Mouse (Mus musculus) C2C12 (cell line): Measurements from ENCODE around the gene Pym1. TPM values are rescaled to one million over a fixed set of nuclear protein-coding genes. Genes with fewer than 3 reads are reported as not detected.
A peak's percentile ranks its signal among the peaks of the same experiment; 100 is the strongest.

Source experiments
- H3K27me3 ChIP-seq: one replicate; pipeline ENCODE4 v1.6.1; 2011; ENCODE audit not compliant: control insufficient read depth, insufficient read depth, insufficient read length
- H3K36me3 ChIP-seq: one replicate; pipeline ENCODE4 v1.6.1; 2011; ENCODE audit not compliant: control insufficient read depth, insufficient read depth
- H3K4me3 ChIP-seq: one replicate; pipeline ENCODE4 v1.5.1; 2011; ENCODE audit warnings: mild to moderate bottlenecking, control low read depth; ENCODE audit not compliant: poor library complexity, insufficient read depth, severe bottlenecking
- H3K79me2 ChIP-seq: one replicate; pipeline ENCODE4 v1.6.1; 2011; ENCODE audit not compliant: control insufficient read depth, insufficient read depth
- H3K79me3 ChIP-seq: one replicate; pipeline ENCODE4 v1.6.1; 2011; ENCODE audit warnings: low read depth, control low read depth
- H3ac ChIP-seq: one replicate; pipeline ENCODE3; 2011; ENCODE audit warnings: low read depth; ENCODE audit not compliant: control insufficient read depth, insufficient read length
- CEBPB ChIP-seq: IDR thresholded peaks from one replicate; pipeline ENCODE4 v1.6.1; 2011; ENCODE audit warnings: low read depth, mild to moderate bottlenecking, control low read depth, moderate library complexity
- CTCF ChIP-seq: IDR thresholded peaks from one replicate; pipeline ENCODE4 v1.5.1; 2011; ENCODE audit not compliant: control insufficient read depth, insufficient read depth, insufficient read length
- FOSL1 ChIP-seq: IDR thresholded peaks from one replicate; pipeline ENCODE4 v1.8.0; 2011; ENCODE audit warnings: mild to moderate bottlenecking, low read length; ENCODE audit not compliant: poor library complexity, insufficient read depth, severe bottlenecking
- MAX ChIP-seq: IDR thresholded peaks from one replicate; pipeline ENCODE4 v1.6.1; 2011; ENCODE audit warnings: mild to moderate bottlenecking, control low read depth
- MYOD1 ChIP-seq: IDR thresholded peaks from one replicate; pipeline ENCODE4 v1.6.1; 2011; ENCODE audit warnings: low read depth; ENCODE audit not compliant: control insufficient read depth, insufficient read length
- MYOG ChIP-seq: IDR thresholded peaks from one replicate; pipeline ENCODE4 v1.6.1; 2011; ENCODE audit not compliant: control insufficient read depth, insufficient read length; ENCODE audit errors: extremely low read depth
- USF1 ChIP-seq: IDR thresholded peaks from one replicate; pipeline ENCODE4 v1.6.1; 2011; ENCODE audit warnings: low read depth, mild to moderate bottlenecking, control low read depth, moderate library complexity
- polyA plus RNA-seq: library from polyadenylated mRNA; unstranded; fragments of >200 nt; fragmentation: generic; extraction: Trizol; gene quantifications from one replicate; pipeline ENCODE4 v1.2.1, GENCODE M21; 2012; ENCODE audit warnings: missing spikeins

Pym1 gene
- polyA plus RNA-seq, 1 experiment, result 38.0 TPM

GRCm38 (mm10) chr10:128731002-128731433, 16.7 kb upstream of the Pym1 start:
- H3K79me3 ChIP-seq, result no peaks in the 10 kb centered on the region
- no peaks in the 10 kb centered on the region for H3K27me3 ChIP-seq
- H3ac ChIP-seq, result peak overlapping the region; percentile 27
- peak; percentile 57 for TF ChIP-seq CTCF
- TF ChIP-seq MYOG, result no peak
- no peak overlapping the region for H3K4me3 ChIP-seq
- H3K79me2 ChIP-seq, result no peaks in the 10 kb centered on the region
- H3K36me3 ChIP-seq, result peaks cover 10% of the 10 kb centered on the region

DNA sequence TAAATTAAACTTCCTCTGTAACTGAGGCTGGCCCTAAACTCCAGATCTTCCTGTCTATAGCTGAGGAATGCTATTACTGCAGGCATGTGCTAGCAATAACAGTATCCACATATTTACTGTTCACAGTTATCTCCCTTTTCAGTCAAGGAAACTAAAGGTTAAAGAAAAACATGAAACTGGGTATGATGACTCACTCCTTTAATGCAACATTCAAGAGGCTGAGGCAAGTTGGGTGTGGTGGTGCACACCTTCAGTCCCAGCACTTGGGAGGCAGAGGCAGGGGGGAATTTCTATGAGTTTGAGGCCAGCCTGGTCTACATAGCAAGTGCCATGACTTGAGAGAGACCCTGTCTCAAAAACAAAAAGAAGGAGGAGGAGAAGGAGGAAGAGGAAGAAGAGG, 15.7 kb upstream of the Pym1 start:
- Histone ChIP-seq H3ac (no peak overlapping the region), H3K79me2 (no peaks in the 10 kb centered on the region), H3K36me3 (peaks cover 11% of the 10 kb centered on the region), H3K79me3 (no peaks in the 10 kb centered on the region), H3K27me3 (no peaks in the 10 kb centered on the region), H3K4me3 (no peak overlapping the region)
- TF ChIP-seq CTCF, result no peak
- TF ChIP-seq USF1, result no peak
- no peak for TF ChIP-seq MAX

DNA sequence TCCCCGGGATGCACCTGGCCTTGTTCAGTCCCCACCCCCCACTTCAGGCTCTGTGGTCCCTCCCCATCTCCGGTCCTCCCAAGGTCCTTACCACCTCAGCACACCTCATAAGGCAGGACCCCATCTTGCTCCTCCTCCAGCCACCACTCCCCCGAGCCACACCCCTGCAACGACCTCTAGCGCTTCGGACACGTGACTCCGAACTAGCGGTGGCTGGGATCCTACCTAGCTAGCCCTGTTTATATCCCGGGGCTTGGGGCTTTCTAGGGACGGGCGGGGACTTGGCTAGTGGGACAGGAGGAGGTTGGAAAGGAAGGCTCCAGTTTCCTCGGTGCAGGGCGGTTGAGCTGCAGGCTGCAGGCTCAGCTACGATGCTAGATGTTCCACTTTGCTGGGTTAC, 10.3 kb upstream of the Pym1 start:
- Histone ChIP-seq H3K79me2 (no peaks in the 10 kb centered on the region), H3K4me3 (peak overlapping the region; percentile 14), H3K27me3 (no peaks in the 10 kb centered on the region), H3K36me3 (peaks cover 6% of the 10 kb centered on the region), H3ac (peak overlapping the region; percentile 67), H3K79me3 (no peaks in the 10 kb centered on the region)
- TF ChIP-seq CEBPB (no peak), MYOD1 (no peak), USF1 (peak; percentile 92)

DNA sequence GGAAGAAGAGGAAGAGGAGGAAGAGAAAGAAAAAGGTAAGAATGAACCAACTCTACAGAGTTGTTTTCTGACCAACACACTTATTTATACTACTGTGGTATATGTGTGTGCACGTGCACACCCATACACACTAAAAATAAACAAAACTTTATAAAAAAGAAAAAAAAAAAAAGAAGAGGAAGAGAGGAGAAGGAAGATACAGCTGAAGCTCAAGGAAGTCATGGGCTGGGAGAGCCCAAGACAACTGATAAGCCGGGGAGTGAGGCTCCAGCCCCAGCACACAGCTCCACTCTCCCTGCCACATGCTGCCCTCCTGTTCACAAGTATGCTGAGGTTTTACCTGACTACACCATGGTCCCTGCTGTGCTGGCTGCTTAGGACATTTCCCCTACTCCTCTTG, 7.4 kb upstream of the Pym1 start:
- Histone ChIP-seq H3K36me3 (peaks cover 3% of the 10 kb centered on the region), H3K27me3 (no peaks in the 10 kb centered on the region), H3ac (no peak overlapping the region), H3K79me3 (no peaks in the 10 kb centered on the region), H3K4me3 (no peak overlapping the region), H3K79me2 (no peaks in the 10 kb centered on the region)
- TF ChIP-seq CEBPB (no peak), MAX (no peak), MYOG (no peak), CTCF (no peak), USF1 (no peak), FOSL1 (no peak), MYOD1 (no peak)

- no peak for TF ChIP-seq MAX
- TF ChIP-seq CEBPB, result no peak
- TF ChIP-seq MYOG, result no peak
- TF ChIP-seq MYOD1, result no peak
- no peak for TF ChIP-seq CTCF
- no peak for TF ChIP-seq FOSL1
- TF ChIP-seq USF1, result no peak
- Histone ChIP-seq H3K4me3 (peak overlapping the region; percentile 33), H3ac (no peak overlapping the region), H3K27me3 (no peaks in the 10 kb centered on the region), H3K79me2 (no peaks in the 10 kb centered on the region), H3K79me3 (no peaks in the 10 kb centered on the region), H3K36me3 (no peaks in the 10 kb centered on the region)
These were observed 5.1 kb upstream of the Pym1 start for GRCm38 (mm10) chr10:128742616-128743015.

GRCm38 (mm10) chr10:128743235-128743634, 4.5 kb upstream of the Pym1 start:
- TF ChIP-seq FOSL1, result no peak
- no peak for TF ChIP-seq USF1
- TF ChIP-seq MYOD1, result no peak
- no peak for TF ChIP-seq MAX
- no peak for TF ChIP-seq CEBPB
- TF ChIP-seq MYOG, result no peak
- no peak for TF ChIP-seq CTCF
- H3ac ChIP-seq, result peak overlapping the region; percentile 91
- no peaks in the 10 kb centered on the region for H3K79me3 ChIP-seq
- no peaks in the 10 kb centered on the region for H3K27me3 ChIP-seq
- peaks cover 5% of the 10 kb centered on the region for H3K79me2 ChIP-seq
- H3K36me3 ChIP-seq, result no peaks in the 10 kb centered on the region
- H3K4me3 ChIP-seq, result peak overlapping the region; percentile 33
